Mouse (Mus musculus): ENCODE results near the gene Ccr8.

GRCm38 (mm10) chr9:120093701-120094100 lies 1.8 kb downstream of the Ccr8 start:
- no peak for TF ChIP-seq GATA1 (IDR thresholded peaks at IDR 0.05; ENCODE audit: borderline replicate concordance, low read length)
- TF ChIP-seq FLI1 (IDR thresholded peaks at IDR 0.05; ENCODE audit: low read length), result no peak

Data from megakaryocyte, embryonic 14.5 days (primary cell).